Mouse (Mus musculus): ENCODE results near the gene Tmem262. TPM values are rescaled to one million over a fixed set of nuclear protein-coding genes. Genes with fewer than 3 reads are reported as not detected.

Tmem262 gene
- total and polyA plus RNA-seq, 3 experiments: 0.18 TPM; not detected in 2

DNA sequence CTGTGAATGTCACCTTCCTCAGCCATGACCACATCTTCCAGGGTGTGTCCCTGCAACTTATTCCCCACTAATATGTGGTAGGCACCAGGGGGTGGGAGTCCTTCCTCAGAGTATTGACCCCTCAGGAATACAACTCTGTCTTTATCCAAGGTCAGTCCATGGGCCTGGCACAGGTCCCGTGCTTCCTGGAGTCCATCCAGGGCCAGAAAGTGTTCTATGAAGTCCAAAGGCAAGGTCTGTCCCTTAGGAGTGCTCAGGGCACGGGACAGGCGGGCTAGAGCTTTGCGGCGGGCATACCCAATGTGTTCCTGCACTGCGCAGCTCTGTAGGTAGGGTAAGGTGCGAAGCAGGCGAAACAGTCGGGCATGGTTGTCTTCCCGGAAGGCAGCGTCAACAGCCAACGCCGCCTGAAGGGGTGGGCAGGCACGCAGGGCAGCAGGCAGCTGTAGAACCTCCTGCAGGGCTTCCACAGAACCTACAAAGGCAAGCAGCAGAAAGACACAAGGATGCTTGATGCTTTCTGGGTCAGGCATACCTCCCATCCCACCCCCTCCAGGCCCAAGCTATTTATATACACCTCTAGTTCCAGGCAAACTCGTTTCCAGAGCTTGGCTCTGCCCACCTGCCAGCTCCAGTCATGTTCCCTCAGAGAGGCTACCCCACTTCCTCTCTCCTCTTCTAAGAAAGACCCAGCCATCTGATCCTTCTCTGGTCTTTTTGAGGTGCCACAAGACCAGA is 36.4 kb downstream of the Tmem262 start:
- Histone ChIP-seq H3K27ac (ENCODE audit: control insufficient read depth, low read depth, low read length) (no peak overlapping the region), H3K36me3 (ENCODE audit: control insufficient read depth in 1 of 2, insufficient read depth in 2 of 2, low read length in 2 of 2) (peaks cover 0 to 10% of the 10 kb centered on the region in 2 experiments; a peak in 2 of 4 replicates), H3K9ac (ENCODE audit: control insufficient read depth, low read depth, low read length, poor library complexity, severe bottlenecking) (peak overlapping the region; percentile 88), H3K4me1 (ENCODE audit: control insufficient read depth in 1 of 2, insufficient read depth in 2 of 2, low read length in 2 of 2) (peaks cover 2 to 10% of the 10 kb centered on the region in 2 experiments; a peak in 2 of 4 replicates), H3K4me3 (ENCODE audit: control insufficient read depth in 1 of 2, insufficient read depth in 1 of 2, low read depth in 2 of 2, low read length in 2 of 2) (peak overlapping the region; percentile 74 to 91; a peak in 1 of 4 replicates), H3K9me3 (replicated peaks; ENCODE audit: insufficient read depth, low read length) (no peaks in the 10 kb centered on the region), H3K27me3 (ENCODE audit: control insufficient read depth in 1 of 2, insufficient read depth in 2 of 2, low read length in 2 of 2) (no peaks in the 10 kb centered on the region), H3K79me2 (ENCODE audit: control insufficient read depth, insufficient read depth, low read length, poor library complexity) (peaks cover 22% of the 10 kb centered on the region)
- DNase-seq (ENCODE audit: low read depth, low spot score): no peak
- TF ChIP-seq TBP (IDR thresholded peaks at IDR 0.05; ENCODE audit: low read depth, low read length): no peak
- TF ChIP-seq POLR2AphosphoS5 (IDR thresholded peaks at IDR 0.05; ENCODE audit: borderline replicate concordance, low read depth, low read length): no peak
- no peak for TF ChIP-seq ZNF384 (IDR thresholded peaks at IDR 0.05; ENCODE audit: low read depth, low read length)
- no peak for TF ChIP-seq MYB (IDR thresholded peaks at IDR 0.05; ENCODE audit: low read depth, low read length)
- no peak for TF ChIP-seq HCFC1 (IDR thresholded peaks at IDR 0.05; ENCODE audit: low read depth, low read length)
- no peak for TF ChIP-seq POLR2AphosphoS2 (IDR thresholded peaks at IDR 0.05; ENCODE audit: low read length)
- no peak for TF ChIP-seq MYC (IDR thresholded peaks at IDR 0.05; ENCODE audit: low read depth, low read length)
- TF ChIP-seq ETS1 (IDR thresholded peaks at IDR 0.05; ENCODE audit: low read depth, low read length): no peak
- no peak for TF ChIP-seq MAX (IDR thresholded peaks at IDR 0.05; ENCODE audit: low read length)
- TF ChIP-seq E2F4 (IDR thresholded peaks at IDR 0.05; ENCODE audit: borderline replicate concordance, low read depth, low read length): no peak
- TF ChIP-seq MEF2A (IDR thresholded peaks at IDR 0.05; ENCODE audit: extremely low read depth, insufficient replicate concordance, low read depth, low read length, poor library complexity, severe bottlenecking): no peak
- TF ChIP-seq SIN3A (IDR thresholded peaks at IDR 0.05; ENCODE audit: low read length): no peak
- TF ChIP-seq RAD21 (IDR thresholded peaks at IDR 0.05; ENCODE audit: low read depth, low read length): no peak
- TF ChIP-seq CHD1 (IDR thresholded peaks at IDR 0.05; ENCODE audit: low read depth, low read length): no peak
- no peak for TF ChIP-seq ZC3H11A (IDR thresholded peaks at IDR 0.05; ENCODE audit: low read depth, low read length)
- TF ChIP-seq CTCF (IDR thresholded peaks at IDR 0.05 in 2 of 3, conservative IDR thresholded peaks at IDR 0.05 in 1 of 3; ENCODE audit: control insufficient read depth in 1 of 3, insufficient read depth in 1 of 3, low read depth in 2 of 3, low read length in 3 of 3, poor library complexity in 1 of 3, severe bottlenecking in 1 of 3): no peak
- TF ChIP-seq ZMIZ1 (IDR thresholded peaks at IDR 0.05; ENCODE audit: low read depth, low read length): no peak
- TF ChIP-seq NRF1 (IDR thresholded peaks at IDR 0.05; ENCODE audit: insufficient read depth, low read depth, low read length, poor library complexity, severe bottlenecking): no peak

DNA sequence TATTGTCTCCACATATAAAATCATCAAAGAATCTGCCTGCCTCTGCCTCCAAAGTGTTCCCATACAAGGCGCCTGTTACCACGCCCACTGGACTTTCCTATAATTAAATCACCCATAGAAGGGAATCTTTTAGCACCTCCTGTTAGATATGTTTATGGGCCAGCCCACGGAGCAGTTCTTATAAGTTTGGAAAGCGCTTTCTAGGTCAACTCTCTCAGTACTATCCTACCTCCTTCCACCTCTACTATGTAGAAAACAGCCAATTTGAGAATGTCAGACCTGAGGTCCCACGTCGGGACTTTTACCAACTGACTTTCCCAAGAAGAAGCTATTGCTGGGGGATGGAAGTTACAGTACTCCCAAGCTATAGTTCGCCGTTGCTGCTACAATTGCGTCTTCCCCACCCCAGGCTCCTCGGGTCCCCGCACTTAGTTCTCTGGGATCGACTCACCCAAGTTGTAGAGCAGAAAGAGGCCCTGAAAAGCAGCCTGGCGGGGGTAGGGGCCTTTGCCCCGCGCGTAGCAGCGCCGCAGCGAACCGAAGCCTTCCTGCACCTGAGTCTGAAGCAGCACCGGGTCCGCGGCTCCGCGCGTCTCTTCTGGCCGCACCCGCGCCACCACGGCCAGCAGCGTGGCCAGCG is 37.6 kb downstream of the Tmem262 start:
- no peaks in the 10 kb centered on the region for H3K27me3 ChIP-seq (ENCODE audit: control insufficient read depth in 1 of 2, insufficient read depth in 2 of 2, low read length in 2 of 2)
- no peaks in the 10 kb centered on the region for H3K9me3 ChIP-seq (replicated peaks; ENCODE audit: insufficient read depth, low read length)
- TF ChIP-seq KAT2A (conservative IDR thresholded peaks at IDR 0.05; ENCODE audit: low read depth, low read length): no peak
- no peak for TF ChIP-seq BHLHE40 (IDR thresholded peaks at IDR 0.05; ENCODE audit: borderline replicate concordance, low read depth, low read length)
- TF ChIP-seq SIN3A (IDR thresholded peaks at IDR 0.05; ENCODE audit: low read length): 0 out of 2 replicates have a peak, but pooled peaks have one; percentile 36
- 0 out of 2 replicates have a peak, but pooled peaks have one; percentile 16 for TF ChIP-seq MAX (IDR thresholded peaks at IDR 0.05; ENCODE audit: low read length)
- TF ChIP-seq TCF12 (IDR thresholded peaks at IDR 0.05; ENCODE audit: low read depth, low read length): 0 out of 2 replicates have a peak, but pooled peaks have one; percentile 10
- H3K36me3 ChIP-seq (ENCODE audit: control insufficient read depth in 1 of 2, insufficient read depth in 2 of 2, low read length in 2 of 2): peaks cover 0 to 10% of the 10 kb centered on the region in 2 experiments; a peak in 2 of 4 replicates
- peaks cover 22% of the 10 kb centered on the region for H3K79me2 ChIP-seq (ENCODE audit: control insufficient read depth, insufficient read depth, low read length, poor library complexity)
- peaks cover 2 to 10% of the 10 kb centered on the region in 2 experiments; a peak in 2 of 4 replicates for H3K4me1 ChIP-seq (ENCODE audit: control insufficient read depth in 1 of 2, insufficient read depth in 2 of 2, low read length in 2 of 2)
- peak overlapping the region; percentile 74 to 91 for H3K4me3 ChIP-seq (ENCODE audit: control insufficient read depth in 1 of 2, insufficient read depth in 1 of 2, low read depth in 2 of 2, low read length in 2 of 2)
- peak; percentile 53 for DNase-seq (ENCODE audit: low read depth, low spot score)
- peak overlapping the region; percentile 88 for H3K27ac ChIP-seq (ENCODE audit: control insufficient read depth, low read depth, low read length)
- H3K9ac ChIP-seq (ENCODE audit: control insufficient read depth, low read depth, low read length, poor library complexity, severe bottlenecking): peak overlapping the region; percentile 88

Measured in MEL (cell line).